Mouse (Mus musculus): ENCODE results near the gene Aim2.

DNA sequence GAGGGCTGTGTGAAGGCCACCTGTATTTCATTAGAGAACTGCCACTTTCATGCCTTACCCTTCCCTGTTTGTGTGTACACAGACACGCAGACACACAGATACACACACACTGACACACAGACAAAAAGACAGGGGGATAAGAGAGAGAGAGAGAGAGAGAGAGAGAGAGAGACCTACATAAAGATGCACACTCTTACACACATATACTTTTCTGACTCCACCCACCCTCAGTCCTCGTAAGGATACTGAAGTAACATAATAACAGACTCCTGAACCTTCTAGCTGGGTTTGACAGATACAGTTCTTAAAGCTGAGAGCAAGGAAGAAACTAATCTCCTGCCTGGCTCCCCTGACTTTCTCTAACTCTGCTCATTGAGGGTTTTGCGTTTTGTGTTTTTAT, 38.8 kb downstream of the Aim2 start:
- TF ChIP-seq CTCF (IDR thresholded peaks at IDR 0.05; ENCODE audit: extremely low read depth, insufficient read depth, insufficient read length, insufficient replicate concordance) (no peak), POLR2A (IDR thresholded peaks at IDR 0.05; ENCODE audit: low read depth, low read length) (no peak)

All from spleen, adult 2 months (tissue).